Mouse (Mus musculus) embryonic fibroblast, embryonic 13.5 days (primary cell): ENCODE measurements at regions not wholly inside any gene's neighbourhood (a gene's known extent, or its start where the extent isn't known, plus 50 kb on each side); places are given as distances from the start of the nearest gene placed in this dataset.

Experiments
- CTCF ChIP-seq: IDR thresholded peaks from 2 replicates; pipeline ENCODE4 v1.5.1; 2011; ENCODE audit warnings: mild to moderate bottlenecking, control low read depth, low read length, moderate library complexity, borderline replicate concordance; ENCODE audit not compliant: insufficient read depth
- POLR2A ChIP-seq: IDR thresholded peaks from 2 replicates; pipeline ENCODE4 v1.6.1; 2011; ENCODE audit warnings: low read depth, mild to moderate bottlenecking, control low read depth, low read length, moderate library complexity

DNA sequence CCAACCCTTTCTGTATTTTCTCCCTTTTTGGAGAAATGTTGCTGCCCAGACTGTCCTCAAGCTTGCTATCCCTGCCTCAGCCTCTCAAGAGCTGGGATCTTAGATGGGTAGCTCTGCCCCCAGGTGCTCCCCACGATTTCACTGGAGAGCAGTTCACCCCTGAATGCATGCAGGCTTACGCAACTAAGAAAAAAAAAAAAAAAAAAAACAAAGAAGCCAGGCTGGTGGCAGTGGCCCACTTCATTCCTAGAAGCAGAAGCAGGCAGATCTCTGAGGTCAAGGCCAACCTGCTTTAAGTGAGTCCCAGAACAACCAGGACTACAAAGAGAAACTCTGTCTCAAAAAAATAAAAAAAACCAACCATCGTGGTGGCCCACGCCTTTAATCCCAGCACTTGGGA, 51.2 kb upstream of the Fbxo11 start:
- TF ChIP-seq CTCF (no peak), POLR2A (no peak)
